Mouse (Mus musculus) NIH3T3 (cell line): Measurements from ENCODE around the gene Socs7.
A peak's percentile ranks its signal among the peaks of the same experiment; 100 is the strongest.

Source experiments
- DNase-seq: peaks from one replicate; pipeline ENCODE4 v3.0.0-alpha.2; 2012; ENCODE audit warnings: low read depth

Socs7 gene

DNA sequence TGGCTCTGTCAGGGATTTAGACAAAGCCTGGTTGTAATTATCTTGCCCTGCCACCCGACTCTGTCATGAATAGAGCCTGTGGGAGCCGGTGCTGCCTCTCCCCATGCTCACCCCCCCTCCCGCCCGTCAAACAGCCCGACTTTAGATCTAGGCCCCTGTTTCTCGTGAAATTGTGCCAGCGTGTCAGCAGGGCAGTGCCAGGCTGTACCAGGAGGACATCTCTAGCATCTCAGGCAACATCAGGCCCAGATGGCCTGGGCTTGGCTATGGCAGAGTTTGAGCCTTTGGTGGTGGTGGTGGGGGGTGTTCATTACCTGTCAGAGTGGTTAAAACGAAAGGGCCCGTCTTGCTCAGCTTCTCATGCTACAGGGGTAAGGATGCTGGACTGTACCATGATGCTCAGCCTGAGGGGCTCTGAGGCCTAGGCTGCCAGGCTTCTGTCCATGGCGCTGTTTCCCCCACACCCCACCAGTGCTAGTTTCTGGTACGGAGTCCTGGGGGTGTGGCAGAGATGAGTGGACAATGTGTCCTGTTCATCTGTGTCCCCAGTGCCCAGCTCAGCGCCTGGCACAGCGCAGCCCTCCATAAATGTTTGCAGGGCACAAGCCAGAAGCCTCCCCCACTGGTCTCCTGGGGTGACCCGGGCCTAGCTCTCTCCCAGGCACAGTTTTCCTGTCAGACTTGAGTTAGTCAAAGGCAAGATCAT is 56.6 kb downstream of the Socs7 start:
- DNase-seq, result peak; percentile 14

DNA sequence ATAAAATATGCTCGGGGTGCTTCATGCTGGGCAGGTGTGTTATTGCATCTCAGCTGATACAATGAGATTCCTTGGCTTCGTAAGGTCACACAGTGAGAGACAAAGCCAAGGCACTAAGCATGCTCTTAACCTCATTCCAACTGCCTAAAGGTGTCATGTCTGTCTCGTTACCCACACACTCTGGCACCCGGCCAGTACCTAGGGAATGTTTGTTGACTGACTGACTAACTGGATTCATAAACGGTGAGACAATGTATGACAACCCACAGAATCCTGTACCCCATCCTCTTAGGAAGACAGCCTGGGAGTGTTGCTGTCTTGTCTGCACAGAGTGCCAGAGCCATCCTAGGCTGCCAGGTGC is 57.2 kb downstream of the Socs7 start:
- peak; percentile 71 for DNase-seq

DNA sequence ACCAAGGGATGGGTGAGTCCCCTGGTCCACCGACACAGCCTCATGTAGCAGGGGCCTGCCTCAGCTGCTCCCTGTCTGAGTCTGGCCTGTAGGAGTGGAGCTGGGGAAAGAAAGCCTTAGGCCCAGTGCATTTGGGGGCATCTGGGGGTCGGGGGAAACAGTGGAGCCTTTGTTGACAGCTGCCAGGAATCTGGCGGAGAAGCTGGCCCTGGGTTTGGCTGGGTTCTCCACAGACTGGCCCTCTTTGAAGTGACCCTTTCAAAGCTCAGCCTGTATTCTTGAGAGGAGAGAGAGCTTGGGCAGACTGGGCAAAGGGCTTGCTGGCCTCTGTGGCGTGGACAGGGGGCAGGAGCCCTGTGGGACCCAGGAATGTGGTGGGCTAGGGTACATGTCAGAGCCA is 60.2 kb downstream of the Socs7 start:
- DNase-seq, result no peak

DNA sequence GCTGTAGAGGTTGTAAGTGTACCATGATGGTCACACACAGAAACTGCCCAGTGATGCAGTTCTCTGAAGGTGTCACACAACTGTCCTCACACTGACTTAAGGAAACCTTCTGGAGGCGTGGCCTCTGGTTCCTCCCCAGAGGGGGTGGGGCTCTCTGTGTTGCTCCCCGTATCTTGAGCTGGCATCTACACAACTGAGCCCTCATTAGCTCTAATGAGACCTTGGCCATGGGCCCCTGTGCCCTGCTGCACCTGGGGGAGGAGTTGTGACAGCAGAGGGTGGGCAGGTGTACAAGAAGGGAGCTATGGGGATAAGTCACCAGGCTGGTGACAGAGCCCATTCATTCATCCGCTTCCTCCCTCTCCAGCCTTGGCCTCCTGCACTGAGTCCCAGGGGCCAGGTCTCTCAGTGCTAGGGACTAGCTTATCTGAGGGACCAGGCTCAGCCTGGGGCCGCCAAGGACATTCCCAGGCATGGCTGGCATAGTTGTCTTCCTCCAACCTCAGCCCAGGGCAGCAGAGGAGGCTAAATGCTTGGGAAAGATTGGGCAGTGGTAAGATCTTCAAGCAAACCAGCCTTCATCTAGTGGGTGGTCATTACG is 61.8 kb downstream of the Socs7 start:
- DNase-seq, result no peak

DNA sequence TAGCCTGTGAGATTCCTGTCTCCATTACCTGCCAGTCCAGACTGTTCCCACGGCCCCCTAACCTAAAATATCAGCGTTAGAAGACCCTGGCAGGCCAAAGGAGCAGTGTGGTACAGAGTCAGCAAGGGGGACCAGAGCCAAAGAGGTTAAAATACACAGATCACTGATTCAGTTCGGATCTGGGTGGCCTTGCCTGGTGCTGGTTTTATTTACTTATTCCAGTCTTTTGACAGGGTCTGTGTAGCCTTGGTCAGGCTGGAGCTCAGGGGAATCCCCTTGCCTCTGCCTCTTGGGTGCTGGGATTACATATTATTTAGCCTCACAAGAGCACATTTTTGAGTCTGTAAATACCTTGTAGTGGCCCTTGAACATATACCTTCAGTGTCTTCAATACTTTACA is 62.5 kb downstream of the Socs7 start:
- DNase-seq, result no peak

DNA sequence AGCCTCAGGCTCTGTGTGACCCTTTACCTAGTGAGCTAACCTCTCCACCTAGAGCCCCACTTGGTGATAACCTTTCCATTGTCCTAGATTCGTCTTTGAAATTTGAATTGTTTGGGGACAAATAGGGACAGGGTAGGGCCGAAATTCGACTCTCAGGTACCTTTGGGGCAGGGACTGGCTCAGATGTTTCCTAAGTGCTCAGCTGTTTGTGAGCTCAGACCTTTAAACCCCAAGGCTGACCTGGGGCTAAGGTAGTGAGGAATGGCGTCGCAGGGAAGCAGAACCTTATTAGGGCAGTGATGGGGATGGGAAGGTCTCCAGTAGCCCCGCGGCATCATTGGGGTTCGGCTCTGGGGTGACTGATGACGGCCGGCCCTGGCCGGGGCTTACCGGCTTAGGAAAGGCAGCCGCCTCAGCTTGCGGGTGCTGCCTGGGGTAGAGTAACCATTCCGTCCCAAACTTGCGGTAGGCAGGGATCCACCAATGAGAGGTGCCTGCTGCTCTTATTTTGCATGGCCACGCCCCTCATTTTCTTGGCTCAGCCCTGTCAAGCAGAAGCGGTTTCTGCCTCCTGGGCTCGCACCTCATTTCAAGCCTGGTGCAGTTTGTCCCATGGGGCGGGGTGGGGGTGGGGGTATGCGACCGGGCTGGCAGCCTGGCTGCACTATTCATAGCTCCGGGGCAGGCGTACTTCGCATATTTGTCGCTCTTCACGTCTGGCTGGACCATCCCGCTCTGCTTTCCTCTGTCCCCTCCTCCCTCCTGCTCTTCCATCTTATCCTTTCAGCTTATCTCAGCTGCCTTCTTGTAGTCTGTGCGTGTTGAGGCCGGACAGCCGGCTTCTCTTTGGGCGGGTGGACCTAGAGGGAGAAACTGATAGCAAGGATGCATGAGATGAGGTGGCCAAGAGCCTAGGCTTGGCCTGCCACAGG is 65.7 kb downstream of the Socs7 start:
- DNase-seq, result peak; percentile 90

DNA sequence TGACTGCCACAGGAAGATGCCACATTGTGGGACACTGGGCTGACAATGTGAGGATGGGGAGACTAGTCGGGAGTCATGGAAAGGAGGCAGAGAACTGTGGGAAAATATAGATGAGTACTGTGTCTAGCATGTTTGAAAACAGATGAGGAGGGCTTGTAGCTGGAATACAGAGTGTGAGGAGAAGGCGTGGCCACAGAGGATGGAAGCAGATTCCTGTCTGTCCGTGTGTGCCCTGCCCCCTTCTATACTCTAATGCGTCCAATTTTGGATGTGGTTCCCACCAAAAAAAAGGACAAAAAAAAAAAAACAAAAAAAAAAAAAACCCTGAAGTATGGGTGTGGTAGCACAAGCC is 66.4 kb downstream of the Socs7 start:
- no peak for DNase-seq

DNA sequence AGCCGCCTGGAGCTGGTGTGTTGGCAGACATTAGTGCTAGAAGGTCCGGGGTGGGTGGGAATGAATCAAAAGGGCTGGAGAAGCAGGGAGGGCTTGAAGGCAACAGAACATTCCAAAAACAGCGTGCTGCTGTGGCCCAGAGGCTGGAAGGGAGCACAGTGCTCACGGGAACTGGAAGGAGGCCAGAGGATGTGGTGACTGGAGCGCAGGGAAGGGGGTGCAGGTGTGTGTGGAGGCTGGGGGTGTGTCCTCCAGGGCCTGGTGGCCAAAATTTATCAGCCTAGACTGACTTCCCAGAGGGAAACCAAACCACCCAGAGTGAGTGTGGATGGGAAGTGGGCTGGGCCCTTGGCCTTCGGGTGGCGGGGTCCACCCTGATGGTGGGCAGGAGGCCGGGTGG is 67.3 kb downstream of the Socs7 start:
- DNase-seq, result no peak

DNA sequence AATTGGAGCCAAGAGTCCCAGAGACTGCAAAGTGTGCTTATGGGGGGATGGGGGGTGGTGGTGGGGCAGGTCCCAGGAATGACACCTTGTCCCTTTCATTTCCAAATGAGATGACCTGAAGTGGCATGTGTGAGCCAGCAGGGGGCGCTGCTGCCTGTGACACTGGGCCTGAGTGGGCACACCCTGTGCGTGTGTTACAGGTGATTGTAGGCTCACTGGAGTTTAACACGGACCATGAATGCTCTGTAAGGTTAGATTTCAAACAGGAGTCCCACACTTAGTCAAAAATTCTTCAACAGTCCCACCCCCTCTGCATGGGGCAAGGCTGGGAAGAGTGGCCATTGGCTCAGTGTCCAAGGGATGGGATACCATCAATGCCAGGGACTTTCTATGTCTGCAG is 69.7 kb downstream of the Socs7 start:
- peak; percentile 68 for DNase-seq

DNA sequence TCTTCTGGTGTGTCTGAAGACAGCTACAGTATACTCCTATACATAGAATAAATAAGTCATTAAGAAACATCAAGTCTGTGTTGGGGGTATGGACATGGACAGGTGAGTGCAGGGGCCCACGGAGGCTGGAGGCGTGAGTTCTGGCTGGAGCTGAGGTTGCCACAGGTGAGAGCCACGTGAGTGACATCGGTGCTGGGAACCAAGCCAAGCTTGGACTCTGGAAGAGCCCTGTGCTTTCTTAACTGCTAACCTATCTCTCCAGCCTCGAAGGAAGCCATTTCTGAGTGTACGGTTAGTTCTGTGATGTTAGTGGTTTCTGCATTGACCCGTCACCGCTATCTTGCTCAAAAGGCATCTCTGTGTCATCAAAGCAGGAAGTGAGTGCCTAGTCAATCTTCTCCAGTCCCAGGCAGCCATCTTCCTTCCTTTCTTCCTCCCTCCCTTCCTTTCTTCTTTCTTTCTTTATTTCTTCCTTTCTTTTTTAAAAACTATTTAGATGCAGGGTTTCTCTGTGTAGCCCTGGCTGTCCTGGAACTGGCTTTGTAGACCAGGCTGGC is 70.7 kb downstream of the Socs7 start:
- DNase-seq, result no peak

DNA sequence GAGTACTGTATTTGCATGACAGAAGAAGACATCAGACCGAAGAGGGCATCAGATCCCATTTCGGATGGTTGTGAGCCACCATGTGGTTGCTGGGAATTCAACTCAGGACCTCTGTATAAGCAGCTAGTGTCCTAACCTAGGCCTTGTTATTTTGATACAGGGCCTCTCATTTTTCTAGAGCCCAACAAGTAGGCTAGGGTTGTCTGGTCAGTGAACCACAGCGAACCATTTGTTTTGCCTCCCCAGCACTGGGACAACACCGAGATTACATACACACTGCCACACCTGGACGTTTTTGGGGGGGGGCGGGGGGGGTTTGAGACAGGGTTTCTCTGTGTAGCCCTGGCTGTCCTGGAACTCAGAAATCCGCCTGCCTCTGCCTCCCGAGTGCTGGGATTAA is 71.8 kb downstream of the Socs7 start:
- DNase-seq, result no peak

DNA sequence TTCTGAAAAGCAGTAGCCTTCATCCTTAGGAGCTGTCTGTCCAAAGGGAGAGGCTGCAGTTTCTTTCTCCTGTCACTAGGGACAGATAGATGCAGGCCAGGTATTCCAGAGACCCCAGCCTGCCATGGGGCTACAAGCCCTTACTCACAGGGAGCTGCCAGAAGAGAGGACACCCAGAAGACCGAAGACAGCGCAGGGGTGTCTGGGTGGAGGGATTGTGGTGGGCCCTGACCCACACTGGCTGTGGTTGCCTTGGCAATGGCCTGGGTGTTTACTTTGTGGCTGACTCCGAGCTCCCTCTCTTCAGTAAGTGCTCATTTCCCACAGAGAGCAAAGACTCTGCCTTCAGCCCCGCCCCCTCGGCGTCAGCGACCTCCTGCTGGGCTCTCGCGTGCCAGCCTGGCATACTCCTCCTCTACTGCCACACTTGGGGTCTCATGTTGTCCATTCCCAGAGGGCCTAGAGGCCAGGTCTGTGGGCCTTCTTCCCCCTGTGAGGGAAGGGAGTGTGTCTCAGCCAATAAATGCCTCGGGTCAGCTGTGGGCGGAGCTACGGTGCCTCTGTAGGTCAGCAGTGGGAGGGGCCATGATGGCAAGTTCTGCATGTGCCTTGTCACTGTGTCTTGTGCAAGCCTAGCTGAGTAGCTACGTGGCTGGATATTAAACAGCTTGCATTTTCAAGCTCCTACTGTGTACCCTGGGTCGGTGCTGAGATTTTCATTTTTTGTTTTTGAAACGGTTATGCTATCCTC is 72.5 kb downstream of the Socs7 start:
- peak; percentile 94 for DNase-seq

DNA sequence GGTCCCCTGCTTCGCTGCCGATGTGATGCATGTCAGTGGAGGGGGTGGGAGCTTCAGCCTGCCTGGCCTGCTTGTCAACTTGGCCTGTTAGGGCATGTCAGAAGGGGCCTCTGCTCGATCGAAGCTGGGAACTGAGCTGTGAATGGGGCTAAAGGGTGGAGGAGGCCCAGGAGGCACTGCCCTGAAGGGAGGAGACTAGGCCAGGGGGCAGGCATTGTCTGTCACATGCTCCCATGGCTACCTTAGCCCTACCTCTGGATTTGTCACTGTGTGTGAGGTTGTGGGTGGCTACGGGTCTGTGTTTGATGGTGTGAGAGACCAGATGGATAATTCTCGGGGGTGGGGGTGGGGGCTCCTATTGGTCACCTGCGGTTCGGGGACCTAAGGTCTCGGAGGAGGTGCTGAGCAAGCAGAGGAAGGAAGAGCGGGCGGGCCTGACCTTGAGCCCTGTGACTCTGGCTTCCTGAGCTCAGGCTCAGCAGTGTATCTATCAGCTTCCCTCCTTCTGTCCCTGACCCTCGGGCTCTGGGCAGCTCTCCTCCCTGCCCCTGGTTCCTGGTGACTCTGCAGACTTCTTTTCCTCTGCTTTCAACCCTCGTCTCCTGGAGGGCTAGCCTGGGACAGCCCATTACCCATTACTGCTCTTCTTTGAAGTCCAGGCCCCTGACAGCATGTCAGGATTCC is 73.6 kb downstream of the Socs7 start:
- DNase-seq, result peak; percentile 31

DNA sequence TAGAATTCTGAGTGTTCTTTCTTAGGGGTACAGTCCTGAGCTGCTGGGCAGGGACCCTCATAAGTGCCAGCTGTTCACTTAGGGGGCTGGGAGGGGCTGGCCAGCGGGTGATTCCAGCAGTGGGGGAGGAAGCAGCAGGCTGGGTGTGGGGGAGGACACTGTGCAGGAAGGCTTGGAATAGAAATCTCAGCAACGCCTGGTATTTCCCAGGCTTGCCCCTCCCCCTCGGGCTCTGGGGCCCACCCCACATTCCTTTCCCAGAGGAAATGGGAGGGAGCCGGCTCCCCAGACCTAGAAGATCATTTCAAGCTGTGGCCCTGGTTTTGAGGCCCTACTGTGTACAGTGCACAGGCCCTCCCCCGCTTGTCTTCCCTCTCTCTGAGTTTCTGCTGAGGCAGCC is 75.4 kb downstream of the Socs7 start:
- peak; percentile 88 for DNase-seq

DNA sequence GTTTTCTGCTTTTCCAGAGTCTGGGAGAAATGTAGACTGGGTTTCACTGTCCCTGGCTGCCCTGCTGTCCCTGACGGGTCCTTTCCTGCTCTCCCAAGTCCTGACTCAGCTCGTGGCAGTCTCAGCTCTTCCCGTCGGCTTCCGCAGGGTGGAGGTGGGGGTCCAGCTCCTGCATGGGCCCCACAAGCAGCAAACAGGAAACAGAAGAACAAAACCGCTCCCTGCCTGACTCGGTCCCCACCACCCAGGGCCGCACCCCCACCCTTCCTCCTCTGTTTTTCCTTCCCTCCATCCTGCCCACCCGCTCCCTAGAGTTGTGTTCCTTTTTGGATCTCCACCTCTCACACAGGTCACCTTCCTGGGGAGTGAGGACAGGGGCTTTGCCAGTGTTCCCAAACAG is 76.5 kb downstream of the Socs7 start:
- no peak for DNase-seq

DNA sequence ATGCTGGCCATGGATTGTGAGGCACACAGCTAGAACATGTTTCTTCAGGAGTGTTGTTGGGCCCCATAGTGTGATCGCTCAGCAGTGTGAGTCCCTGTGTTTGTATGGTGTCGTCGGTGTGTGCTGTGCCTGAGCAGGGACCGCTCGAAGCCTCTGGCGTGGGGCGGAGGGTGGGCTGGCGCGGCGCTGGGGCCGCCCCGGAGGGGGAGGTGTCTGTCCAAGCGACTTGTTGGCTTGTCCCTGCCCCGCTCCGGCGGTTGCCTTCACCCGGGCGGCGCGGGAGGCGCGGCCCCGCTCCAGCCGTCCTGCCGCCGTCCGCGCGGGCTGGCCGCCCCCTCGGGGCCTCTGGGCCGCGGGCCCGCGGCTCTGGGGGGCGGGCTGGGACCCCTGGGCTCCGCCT is 77.6 kb downstream of the Socs7 start:
- peak; percentile 56 for DNase-seq

DNA sequence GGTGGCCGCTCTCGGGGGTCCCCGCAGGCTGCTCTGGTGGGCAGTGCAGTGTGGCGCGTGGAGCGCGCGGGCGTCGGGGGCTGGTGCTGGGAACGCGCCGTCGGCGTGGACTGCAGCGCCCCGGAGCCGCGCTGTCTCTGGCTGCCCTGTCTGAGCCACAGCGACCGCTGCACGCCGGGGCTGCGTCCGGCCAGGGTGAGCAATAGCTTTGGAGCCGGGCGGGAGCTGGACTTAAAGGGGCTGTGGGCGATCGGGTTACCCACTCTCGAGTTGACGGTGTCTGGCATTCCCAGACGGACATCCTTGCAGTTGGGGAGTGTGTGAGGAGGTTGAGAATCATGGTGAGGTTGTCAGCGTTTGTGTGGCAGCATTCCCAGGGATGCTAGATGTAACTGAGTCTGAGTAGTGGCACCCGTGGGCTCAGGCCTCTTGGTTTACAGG is 78.1 kb downstream of the Socs7 start:
- DNase-seq, result peak; percentile 71

DNA sequence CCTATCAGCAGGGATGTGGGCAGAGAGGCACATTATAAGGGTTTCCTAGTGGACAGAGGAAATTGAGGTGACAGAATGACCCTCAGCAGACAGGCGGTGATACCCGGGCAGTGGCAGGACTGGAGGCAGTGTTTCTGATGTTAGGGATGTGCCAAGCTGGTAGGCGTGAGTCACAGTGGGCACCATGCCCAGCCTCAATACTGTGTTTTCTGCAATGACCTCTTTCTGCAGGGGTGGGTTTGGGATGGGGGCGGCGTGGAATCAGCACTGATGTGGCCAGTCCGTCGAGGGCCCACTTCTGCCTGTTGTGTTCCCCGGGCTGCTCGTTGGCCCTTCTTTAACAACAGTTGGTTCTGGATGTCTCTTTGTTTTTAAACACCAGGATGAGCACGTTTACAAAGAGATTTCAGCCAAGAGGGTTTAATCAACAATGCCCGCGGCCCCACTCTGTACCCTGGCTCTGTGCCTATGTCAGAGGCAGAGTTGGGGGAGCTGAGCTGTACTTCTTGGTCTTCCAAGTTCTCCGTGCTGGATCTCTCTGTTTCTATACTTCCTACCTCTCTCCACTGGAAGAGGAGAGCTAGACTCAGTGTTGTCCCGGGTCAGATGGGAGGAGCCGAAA is 78.8 kb downstream of the Socs7 start:
- DNase-seq, result peak; percentile 86

DNA sequence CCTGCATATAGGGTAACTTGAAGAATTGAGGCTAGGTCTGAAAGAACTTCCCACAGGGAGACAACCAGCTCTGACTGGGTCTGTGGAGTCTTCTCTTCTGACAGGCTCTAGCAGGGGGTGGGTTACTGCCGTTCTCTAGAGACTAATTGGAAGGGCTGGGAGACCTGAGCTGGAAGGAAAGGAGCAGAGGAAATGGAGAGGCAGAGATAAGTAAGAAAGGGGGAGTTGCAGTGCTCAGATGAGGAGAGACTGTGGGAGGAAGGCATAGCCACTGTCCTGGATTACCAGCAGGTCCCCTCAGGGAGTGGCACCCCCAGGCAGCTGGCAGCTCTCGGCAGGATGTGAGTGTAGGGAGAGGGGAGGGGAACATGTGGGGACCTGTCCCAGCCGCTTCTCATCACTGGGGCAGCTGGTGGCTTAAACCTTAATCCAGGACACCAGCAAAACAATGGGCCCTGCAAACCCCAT is 79.3 kb downstream of the Socs7 start:
- DNase-seq, result no peak

DNA sequence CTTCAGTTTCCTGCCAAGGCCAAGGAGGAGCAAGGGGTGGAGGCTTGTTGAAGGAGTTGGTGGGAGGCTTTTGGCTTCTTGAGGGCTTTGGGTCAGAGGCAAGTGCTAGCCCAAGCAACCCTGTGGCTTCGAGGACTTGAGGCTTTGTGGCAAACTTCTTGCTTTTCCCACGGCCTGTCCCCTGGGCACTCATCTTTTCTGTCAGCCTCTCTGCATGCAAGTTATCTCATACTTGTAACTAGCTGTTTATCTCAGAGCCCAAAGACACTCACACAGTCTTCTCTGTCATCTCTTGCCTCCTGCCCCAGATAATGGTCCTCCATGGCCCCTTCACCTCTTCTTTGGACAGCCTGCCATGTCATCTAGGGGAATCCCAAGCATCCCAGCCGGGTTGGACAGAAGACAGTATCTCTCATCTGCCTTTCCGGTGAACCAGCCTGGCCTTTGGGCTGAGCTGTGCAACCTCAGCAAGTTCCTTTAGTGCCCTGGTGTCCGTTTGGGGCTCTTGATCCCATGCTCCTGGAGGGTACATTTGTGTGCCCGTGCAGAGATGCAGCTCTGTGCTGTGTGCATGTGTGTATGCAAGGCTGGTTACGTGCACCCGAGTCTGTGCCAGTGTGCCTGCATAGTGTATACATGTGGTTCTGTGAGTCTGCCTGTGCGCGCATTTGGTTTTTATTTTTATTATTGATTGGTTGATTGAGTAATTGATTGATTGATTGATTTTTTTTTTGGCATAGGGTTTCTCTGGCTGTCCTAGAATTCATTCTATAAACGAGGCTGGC is 80.7 kb downstream of the Socs7 start:
- DNase-seq, result no peak
